Mouse (Mus musculus): ENCODE data around the gene Gm17581. TPM values are rescaled to one million over a fixed set of nuclear protein-coding genes. Genes with fewer than 3 reads are reported as not detected.
A peak's percentile ranks its signal among the peaks of the same experiment; 100 is the strongest.
"Not testable (repeated sequence)": the region's sequence is repeated elsewhere in the genome, so short reads cannot be mapped to it uniquely, and the experiment has no call there.

Gm17581 gene
- polyA plus RNA-seq, 1 experiment from 2014 or later, result not detected

DNA sequence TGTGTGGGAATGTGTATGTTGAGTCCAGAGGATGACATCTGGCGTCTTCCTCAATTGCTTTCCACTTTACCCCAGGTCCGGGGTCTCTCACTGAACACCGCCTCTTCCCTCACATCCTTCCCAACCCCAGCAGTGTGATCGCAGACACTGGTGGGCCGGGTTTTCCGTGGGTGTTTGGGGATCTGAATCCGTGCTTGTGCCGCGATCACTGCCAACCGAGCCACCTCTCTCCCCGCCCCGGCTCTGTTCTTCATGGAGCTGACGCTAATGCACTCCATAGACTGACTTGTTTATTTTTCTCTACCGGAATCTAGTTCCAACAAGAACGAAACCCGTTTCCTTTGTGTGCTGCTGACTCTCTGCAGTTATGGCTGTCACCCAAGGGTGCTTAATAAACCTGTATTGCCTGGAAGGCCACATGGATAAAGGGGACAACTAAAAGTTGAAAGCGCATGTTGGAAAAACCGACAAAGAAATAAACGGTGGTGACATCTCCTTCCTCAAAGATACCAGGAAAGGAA, 34.2 kb downstream of the Gm17581 start:
- no peak overlapping the region for H3K27ac ChIP-seq
- WGBS, result 60% methylated on average over 19 of the region's 19 CpGs
- no peaks in the 10 kb centered on the region for H3K27me3 ChIP-seq
- H3K4me2 ChIP-seq, result no peak overlapping the region
- no peaks in the 10 kb centered on the region for H3K4me1 ChIP-seq
- no peaks in the 10 kb centered on the region for H3K9me3 ChIP-seq
- ATAC-seq (ENCODE audit: borderline replicate concordance, extremely low read depth, low FRiP score, low TSS enrichment), result no peak
- H3K36me3 ChIP-seq, result peaks cover 8% of the 10 kb centered on the region
- H3K4me3 ChIP-seq, result no peak overlapping the region
- no peak overlapping the region for H3K9ac ChIP-seq

GRCm38 (mm10) chr2:155698443-155698842, 37.2 kb downstream of the Gm17581 start:
- H3K27me3 ChIP-seq; H3K9me3 ChIP-seq; H3K4me3 ChIP-seq; H3K4me2 ChIP-seq; H3K9ac ChIP-seq; ATAC-seq (ENCODE audit: borderline replicate concordance, extremely low read depth, low FRiP score, low TSS enrichment); H3K36me3 ChIP-seq; H3K4me1 ChIP-seq; H3K27ac ChIP-seq: not testable (repeated sequence)
- 90% methylated on average over 6 of the region's 6 CpGs for WGBS

DNA sequence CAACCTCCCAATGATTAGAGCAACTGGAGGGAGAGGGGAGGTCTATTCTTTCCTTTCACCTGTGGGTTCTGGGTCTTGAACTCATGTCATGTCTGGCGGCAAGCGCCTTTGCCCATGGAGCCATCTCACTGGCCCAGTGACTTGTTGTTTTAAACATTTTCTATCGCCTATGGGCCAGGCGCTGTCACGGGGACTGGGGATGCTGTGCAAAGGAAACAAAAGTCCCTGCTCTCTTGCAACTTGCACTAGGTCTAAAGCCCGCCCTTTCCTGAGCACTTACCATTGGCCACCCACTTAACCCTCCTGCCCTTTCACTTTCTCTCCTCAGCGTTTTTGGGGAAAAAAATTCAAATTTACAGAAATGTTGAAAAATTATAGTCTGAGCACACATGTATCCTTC, 38.8 kb downstream of the Gm17581 start:
- WGBS, result 62% methylated on average over 7 of the region's 7 CpGs
- Histone ChIP-seq H3K36me3 (no peaks in the 10 kb centered on the region), H3K4me2 (no peak overlapping the region), H3K4me1 (no peaks in the 10 kb centered on the region), H3K4me3 (no peak overlapping the region), H3K27ac (no peak overlapping the region), H3K9me3 (no peaks in the 10 kb centered on the region), H3K9ac (no peak overlapping the region), H3K27me3 (no peaks in the 10 kb centered on the region)
- ATAC-seq (ENCODE audit: borderline replicate concordance, extremely low read depth, low FRiP score, low TSS enrichment), result no peak

DNA sequence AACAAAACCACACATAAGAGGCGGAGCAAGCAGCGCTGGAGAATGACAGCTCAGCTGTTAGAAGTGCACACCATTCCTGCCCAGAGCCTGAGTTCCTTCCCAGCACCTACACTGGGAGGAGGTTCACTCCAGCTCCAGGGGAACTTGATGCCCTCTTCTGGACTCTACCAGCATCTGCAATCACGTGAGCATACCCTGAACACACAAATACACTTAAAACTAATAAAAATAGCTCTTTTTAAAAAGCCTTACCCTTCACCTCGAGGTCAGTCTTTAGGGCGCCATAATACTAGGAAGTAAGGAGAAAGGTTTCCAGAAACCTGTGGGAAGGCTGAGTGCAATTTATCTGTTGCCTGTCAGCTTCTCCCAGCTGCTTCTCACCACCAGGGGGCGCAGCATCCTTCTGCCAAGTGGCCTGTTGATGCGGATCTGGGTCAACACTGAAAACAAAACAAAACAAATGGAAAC, 39.5 kb downstream of the Gm17581 start:
- Histone ChIP-seq H3K9ac (no peak overlapping the region), H3K27me3 (no peaks in the 10 kb centered on the region), H3K27ac (no peak overlapping the region), H3K4me3 (no peak overlapping the region), H3K36me3 (no peaks in the 10 kb centered on the region), H3K4me1 (peaks cover 2% of the 10 kb centered on the region), H3K4me2 (no peak overlapping the region), H3K9me3 (no peaks in the 10 kb centered on the region)
- no peak for ATAC-seq (ENCODE audit: borderline replicate concordance, extremely low read depth, low FRiP score, low TSS enrichment)
- WGBS, result 18% methylated on average over 7 of the region's 7 CpGs

DNA sequence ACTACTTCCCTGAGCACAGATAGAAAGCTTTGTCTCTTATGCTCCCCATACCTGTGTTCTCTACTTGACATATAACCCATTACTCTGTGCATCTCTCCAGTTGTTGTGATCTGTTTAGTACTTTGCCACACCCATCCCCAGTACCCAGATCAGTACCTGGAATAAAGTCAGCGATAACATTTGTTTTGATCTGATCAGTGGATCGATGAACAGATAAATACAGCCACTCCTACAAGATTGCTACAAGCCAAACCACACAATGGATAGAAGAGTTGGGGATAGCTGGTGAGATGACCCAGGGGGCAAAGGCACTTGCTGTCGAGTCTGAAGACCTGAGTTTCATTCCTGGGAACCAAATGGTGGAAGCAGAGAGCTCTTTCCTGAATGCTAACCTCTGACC, 40.4 kb downstream of the Gm17581 start:
- ATAC-seq (ENCODE audit: borderline replicate concordance, extremely low read depth, low FRiP score, low TSS enrichment), result no peak

DNA sequence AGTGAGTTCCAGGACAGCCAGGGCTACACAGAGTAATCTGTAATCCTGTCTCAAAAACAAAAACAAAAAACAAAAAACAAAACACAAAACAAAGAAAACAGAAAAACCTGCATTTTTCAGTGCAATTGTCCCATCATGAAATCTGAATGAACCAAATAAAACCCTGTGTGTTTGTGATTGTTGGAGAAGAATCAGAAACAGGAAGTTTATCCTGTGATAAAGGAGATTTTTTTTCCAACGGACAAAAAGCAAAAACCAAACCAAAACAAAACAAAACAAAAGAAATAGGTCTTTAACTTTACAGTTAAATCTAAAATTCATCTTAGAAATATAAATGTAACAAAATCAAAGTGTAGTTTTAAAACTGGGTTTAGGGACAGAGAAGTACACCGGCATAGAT, 41.1 kb downstream of the Gm17581 start:
- Histone ChIP-seq H3K9ac (no peak overlapping the region), H3K4me1 (peaks cover 12% of the 10 kb centered on the region), H3K9me3 (no peaks in the 10 kb centered on the region), H3K4me3 (no peak overlapping the region), H3K4me2 (no peak overlapping the region), H3K27me3 (no peaks in the 10 kb centered on the region), H3K36me3 (no peaks in the 10 kb centered on the region), H3K27ac (no peak overlapping the region)
- no peak for ATAC-seq (ENCODE audit: borderline replicate concordance, extremely low read depth, low FRiP score, low TSS enrichment)
- WGBS, result 65% methylated on average over 2 of the region's 2 CpGs

More for the DNA sequence above, 40.4 kb downstream of the Gm17581 start:
- Histone ChIP-seq H3K4me2 (no peak overlapping the region), H3K27ac (no peak overlapping the region), H3K4me1 (peaks cover 9% of the 10 kb centered on the region), H3K27me3 (no peaks in the 10 kb centered on the region), H3K9me3 (no peaks in the 10 kb centered on the region), H3K4me3 (no peak overlapping the region), H3K9ac (no peak overlapping the region), H3K36me3 (no peaks in the 10 kb centered on the region)
- WGBS, result 65% methylated on average over 3 of the region's 3 CpGs

DNA sequence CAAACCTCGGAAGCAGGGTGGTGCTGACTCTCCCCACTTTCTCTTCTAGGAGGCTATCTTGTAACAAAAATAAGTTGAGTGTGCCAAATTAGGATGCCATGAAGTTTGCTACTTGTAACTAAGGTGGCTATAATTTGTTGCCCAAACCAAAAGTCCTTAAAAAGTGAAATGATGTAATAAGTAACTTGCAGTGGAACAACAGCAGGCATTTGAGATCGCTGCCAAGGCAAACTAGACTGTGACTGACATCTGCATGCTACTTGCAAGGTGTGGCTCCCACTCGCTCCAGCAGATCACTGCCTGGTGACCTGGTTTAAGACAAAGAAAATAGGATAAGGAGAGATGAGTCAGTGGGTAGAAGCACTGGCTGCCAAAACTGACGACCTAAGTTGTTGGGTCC, 42.5 kb downstream of the Gm17581 start:
- Histone ChIP-seq H3K4me2 (no peak overlapping the region), H3K4me1 (peaks cover 12% of the 10 kb centered on the region), H3K9me3 (no peaks in the 10 kb centered on the region), H3K9ac (no peak overlapping the region), H3K27ac (no peak overlapping the region), H3K27me3 (no peaks in the 10 kb centered on the region), H3K4me3 (no peak overlapping the region), H3K36me3 (no peaks in the 10 kb centered on the region)
- no peak for ATAC-seq (ENCODE audit: borderline replicate concordance, extremely low read depth, low FRiP score, low TSS enrichment)
- 76% methylated on average over 4 of the region's 4 CpGs for WGBS

GRCm38 (mm10) chr2:155691723-155692493, 43.8 kb downstream of the Gm17581 start, which contains the start of gene Trpc4ap:
TSS of gene Trpc4ap (minus strand) at chr2:155692384.
- Histone ChIP-seq H3K9ac (peak within 1 kb of the TSS; percentile 96), H3K27ac (peak within 1 kb of the TSS; percentile 90), H3K4me2 (peak within 1 kb of the TSS; percentile 74), H3K36me3 (0 out of 2 replicates have a peak, but pooled peaks cover 4% of the 10 kb centered on the region), H3K4me3 (peak within 1 kb of the TSS; percentile 90), H3K9me3 (no peaks in the 10 kb centered on the region), H3K4me1 (peaks cover 12% of the 10 kb centered on the region), H3K27me3 (no peaks in the 10 kb centered on the region)
- ATAC-seq (ENCODE audit: borderline replicate concordance, extremely low read depth, low FRiP score, low TSS enrichment), result peak; percentile 96
- WGBS, result under 1% methylated on average over 65 of the region's 72 CpGs

- Histone ChIP-seq H3K36me3 (0 out of 2 replicates have a peak, but pooled peaks cover 5% of the 10 kb centered on the region), H3K9ac (peak overlapping the region; percentile 96), H3K27me3 (no peaks in the 10 kb centered on the region), H3K4me1 (peaks cover 12% of the 10 kb centered on the region), H3K4me2 (peak overlapping the region; percentile 74), H3K9me3 (no peaks in the 10 kb centered on the region), H3K4me3 (peak overlapping the region; percentile 90), H3K27ac (peak overlapping the region; percentile 90)
- WGBS, result 4% methylated on average over 8 of the region's 8 CpGs
- ATAC-seq (ENCODE audit: borderline replicate concordance, extremely low read depth, low FRiP score, low TSS enrichment), result no peak
These were observed 44.3 kb downstream of the Gm17581 start for GRCm38 (mm10) chr2:155691336-155691722.

DNA sequence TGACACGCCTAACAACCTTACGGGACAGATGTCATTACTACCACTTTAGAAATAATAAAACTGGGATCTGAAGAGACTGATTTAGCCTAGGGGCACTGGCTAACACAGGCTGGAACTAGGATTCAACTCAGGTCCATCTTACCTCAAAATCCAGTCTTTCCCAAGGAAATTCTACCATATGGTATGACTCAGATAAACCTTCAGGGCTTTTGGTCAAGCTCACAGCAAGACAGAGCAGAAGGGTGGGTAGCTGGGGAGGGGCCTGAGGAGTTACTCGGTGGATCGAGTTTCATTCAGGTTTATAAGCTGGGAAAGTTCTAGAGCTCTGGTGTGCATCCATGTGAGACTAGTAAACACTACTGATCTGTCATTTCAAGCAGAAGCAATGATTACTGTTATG, 46.5 kb downstream of the Gm17581 start:
- Histone ChIP-seq H3K36me3 (0 out of 2 replicates have a peak, but pooled peaks cover 7% of the 10 kb centered on the region), H3K4me1 (peaks cover 12% of the 10 kb centered on the region), H3K4me3 (no peak overlapping the region), H3K4me2 (no peak overlapping the region), H3K27ac (no peak overlapping the region), H3K9ac (no peak overlapping the region), H3K9me3 (no peaks in the 10 kb centered on the region), H3K27me3 (no peaks in the 10 kb centered on the region)
- ATAC-seq (ENCODE audit: borderline replicate concordance, extremely low read depth, low FRiP score, low TSS enrichment), result no peak
- 79% methylated on average over 4 of the region's 4 CpGs for WGBS

GRCm38 (mm10) chr2:155687746-155688145, 47.9 kb downstream of the Gm17581 start:
- Histone ChIP-seq H3K9me3 (no peaks in the 10 kb centered on the region), H3K36me3 (0 out of 2 replicates have a peak, but pooled peaks cover 7% of the 10 kb centered on the region), H3K4me2 (no peak overlapping the region), H3K4me3 (no peak overlapping the region), H3K27ac (no peak overlapping the region), H3K9ac (no peak overlapping the region), H3K4me1 (peaks cover 12% of the 10 kb centered on the region), H3K27me3 (no peaks in the 10 kb centered on the region)
- 92% methylated on average over 11 of the region's 11 CpGs for WGBS
- ATAC-seq (ENCODE audit: borderline replicate concordance, extremely low read depth, low FRiP score, low TSS enrichment), result no peak

DNA sequence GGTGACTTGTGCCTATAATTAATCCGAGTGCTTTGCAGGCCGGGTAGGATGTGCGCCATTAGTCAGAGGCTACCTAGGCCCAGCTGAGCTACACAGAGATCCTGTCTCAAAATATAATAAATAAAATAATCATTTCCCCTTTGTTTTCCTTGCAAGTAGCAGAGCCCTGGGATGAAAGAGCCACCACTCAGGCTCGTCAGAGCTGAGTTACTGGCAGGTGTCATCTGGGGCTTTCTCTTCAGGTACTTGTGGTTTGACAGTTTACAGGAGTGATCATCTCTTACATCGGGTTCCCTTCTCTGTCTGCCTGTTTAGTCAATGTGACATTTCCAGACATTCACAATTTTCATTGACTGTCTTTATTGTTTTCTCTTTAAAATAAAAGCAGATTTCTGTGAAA, 49.1 kb downstream of the Gm17581 start:
- Histone ChIP-seq H3K36me3 (0 out of 2 replicates have a peak, but pooled peaks cover 7% of the 10 kb centered on the region), H3K27ac (no peak overlapping the region), H3K4me2 (no peak overlapping the region), H3K9ac (no peak overlapping the region), H3K4me1 (peaks cover 12% of the 10 kb centered on the region), H3K27me3 (no peaks in the 10 kb centered on the region), H3K9me3 (no peaks in the 10 kb centered on the region), H3K4me3 (no peak overlapping the region)
- 77% methylated on average over 5 of the region's 5 CpGs for WGBS
- no peak for ATAC-seq (ENCODE audit: borderline replicate concordance, extremely low read depth, low FRiP score, low TSS enrichment)
